Mouse (Mus musculus): ENCODE measurements at regions not wholly inside any gene's neighbourhood (a gene's known extent, or its start where the extent isn't known, plus 50 kb on each side); places are given as distances from the start of the nearest gene placed in this dataset.
A peak's percentile ranks its signal among the peaks of the same experiment; 100 is the strongest.

DNA sequence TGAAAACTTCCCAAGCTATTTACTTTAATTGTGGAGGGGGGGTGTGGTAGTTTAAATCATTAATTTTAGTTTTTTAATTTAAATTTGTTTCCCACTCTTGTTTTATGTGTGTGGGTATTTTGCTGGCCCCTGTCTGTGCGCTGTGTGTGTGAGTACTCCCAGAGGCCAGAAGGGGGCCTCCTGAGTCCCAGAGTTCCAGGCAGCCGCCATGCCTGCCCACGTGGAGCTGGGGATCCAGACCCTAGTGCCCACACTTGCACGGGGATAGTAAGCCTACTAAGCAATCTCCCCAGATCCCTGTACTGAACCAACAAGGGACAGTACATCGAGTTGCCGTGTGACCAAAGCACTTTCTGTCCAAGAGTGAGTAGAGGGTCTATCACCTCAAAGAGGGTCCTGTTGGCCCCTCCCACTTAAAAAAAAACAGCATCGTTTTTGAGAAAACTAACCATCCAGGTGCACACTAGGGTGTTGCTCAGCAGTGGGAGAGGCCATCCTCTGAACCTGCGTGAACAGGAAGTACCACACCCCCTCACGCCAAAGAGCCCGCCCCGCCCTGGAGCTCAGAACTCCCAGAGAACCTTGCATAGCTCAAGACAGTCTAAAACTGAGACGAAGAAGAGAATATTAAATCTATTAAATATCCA, 160.4 kb upstream of the Haao start:
- intact Hi-C loops (cut with DNase I): loop anchor here (10.0 kb wide), 1 partner anchor 103 kb away; no protein-coding TSS in a partner anchor
- DNase-seq (ENCODE audit: extremely low spot score in 1 of 2, low spot score in 2 of 2): no peak

DNA sequence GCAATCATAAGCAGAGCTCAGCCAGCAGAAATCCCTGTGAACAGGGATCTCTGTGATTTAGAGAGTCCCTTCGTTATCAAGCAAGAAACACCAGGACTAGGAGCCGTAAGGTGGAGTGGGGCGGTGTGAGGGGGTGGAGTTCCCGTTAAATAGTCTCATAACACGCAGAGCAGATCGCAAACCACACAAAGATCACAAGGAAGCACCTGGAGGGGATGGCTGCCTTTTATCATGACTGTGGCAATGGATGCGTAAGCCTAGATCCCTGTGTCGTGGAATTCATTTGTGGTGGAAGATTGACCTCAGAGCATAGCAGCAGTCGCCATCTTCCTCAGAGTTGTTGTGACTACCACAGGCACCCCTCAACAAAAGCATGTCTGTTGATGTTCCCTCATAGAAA, 159.0 kb upstream of the Haao start:
- intact Hi-C loops (cut with DNase I): loop anchor here (10.0 kb wide), 1 partner anchor 102 kb away; no protein-coding TSS in a partner anchor
- DNase-seq (ENCODE audit: extremely low spot score in 1 of 2, low spot score in 2 of 2): no peak

DNA sequence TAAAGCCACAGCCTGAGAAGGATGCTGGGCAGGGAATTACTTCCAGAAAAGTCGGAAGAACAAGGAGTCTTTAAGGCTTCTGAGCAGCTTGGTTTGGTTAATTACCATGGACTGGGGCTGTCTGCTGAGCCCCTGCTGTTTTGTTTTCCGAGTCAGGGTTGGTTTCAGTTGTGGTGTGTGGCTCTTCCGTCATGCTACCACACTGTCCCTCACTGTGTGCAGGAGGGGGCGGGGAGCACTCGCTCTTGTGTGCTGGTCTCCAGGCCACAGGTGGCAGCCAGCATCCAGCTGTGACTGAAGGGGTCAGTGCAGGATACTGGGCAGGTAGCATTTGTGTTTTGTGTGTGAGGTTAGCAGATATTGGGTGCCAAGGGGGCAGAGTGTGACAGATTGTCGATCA, 156.5 kb upstream of the Haao start:
- DNase-seq (ENCODE audit: extremely low spot score in 1 of 2, low spot score in 2 of 2): no peak
- intact Hi-C loops (cut with DNase I): loop anchor here (10.0 kb wide), 1 partner anchor 99 kb away; no protein-coding TSS in a partner anchor

DNA sequence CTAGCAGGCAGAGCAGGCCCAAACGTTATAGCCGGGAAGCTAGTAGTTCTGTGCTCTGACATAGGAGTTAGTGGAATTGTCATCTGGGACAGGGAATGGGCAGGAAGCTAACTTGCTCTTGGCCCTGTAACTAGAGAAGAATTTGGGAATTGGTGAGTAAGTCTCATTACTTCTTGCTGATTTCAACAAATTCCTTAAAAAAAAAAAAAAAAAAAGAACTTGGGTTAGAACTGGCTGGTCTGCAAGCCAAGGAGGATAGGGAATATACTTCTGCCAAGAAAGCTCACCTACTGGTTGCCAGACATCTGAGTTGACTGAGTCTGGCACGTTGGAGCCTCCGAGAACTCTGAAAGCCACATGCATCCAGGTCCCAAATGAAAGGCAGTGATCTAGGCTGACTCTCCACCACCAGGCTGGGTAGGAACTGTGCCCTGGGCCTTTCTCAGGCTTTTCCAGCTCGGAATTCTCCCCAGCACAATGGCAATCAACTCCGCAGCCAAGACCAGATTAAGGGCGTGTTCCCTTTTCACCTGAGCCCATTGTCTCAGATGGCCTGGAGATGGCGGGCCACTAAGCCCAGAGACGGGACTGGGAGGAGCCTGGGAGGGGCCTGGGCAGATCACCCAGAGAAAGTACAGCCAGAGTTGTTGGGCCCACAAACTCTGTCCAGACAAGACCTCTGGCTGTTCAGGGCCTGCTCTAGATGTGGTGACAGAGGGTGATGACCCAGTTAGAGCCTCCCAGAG, 155.9 kb upstream of the Haao start:
- no peak for DNase-seq (ENCODE audit: extremely low spot score in 1 of 2, low spot score in 2 of 2)
- intact Hi-C loops (cut with DNase I): loop anchor here (10.0 kb wide), 1 partner anchor 99 kb away; no protein-coding TSS in a partner anchor

DNA sequence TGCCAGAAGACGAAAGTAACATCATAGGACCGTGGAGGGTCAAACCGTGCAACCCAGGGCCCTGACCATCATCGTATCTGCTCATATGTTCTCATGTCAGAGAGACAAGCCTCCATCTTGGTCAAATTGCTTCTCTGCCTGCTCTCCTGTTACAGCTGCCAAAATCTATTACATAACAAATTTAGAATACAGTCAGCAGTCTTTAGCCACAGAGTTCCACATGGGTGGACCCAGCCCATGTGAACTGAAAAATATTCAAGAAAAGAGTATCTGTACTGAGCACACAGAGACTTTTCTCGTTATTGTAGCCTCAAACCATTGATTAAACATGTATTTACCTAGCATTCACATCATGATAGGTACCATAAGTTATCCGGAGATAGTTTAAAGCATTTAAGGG, 155.2 kb upstream of the Haao start:
- DNase-seq (ENCODE audit: extremely low spot score in 1 of 2, low spot score in 2 of 2): no peak
- intact Hi-C loops (cut with DNase I): loop anchor here (10.0 kb wide), 1 partner anchor 98 kb away; no protein-coding TSS in a partner anchor

DNA sequence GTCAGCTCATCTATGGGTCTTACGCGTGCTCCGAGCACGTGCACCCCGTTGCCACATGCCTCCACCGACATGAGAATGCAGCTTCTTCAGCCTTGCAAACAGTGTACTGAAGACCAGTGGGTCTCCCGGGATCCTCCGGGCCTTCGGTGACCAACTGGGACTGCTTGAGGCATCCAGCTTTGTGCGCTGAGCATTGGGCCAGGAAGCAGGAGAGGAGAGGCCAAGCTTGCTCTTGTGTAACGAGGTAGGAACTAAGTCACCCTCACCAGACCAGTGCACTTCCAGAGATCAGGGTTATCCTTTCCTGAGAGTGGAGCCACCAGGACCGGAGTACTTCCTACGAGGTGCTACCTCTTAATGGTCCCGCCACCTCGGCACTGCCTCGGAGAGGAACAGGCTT, 154.6 kb upstream of the Haao start:
- intact Hi-C loops (cut with DNase I): loop anchor here (10.0 kb wide), 1 partner anchor 98 kb away; no protein-coding TSS in a partner anchor
- no peak for DNase-seq (ENCODE audit: extremely low spot score in 1 of 2, low spot score in 2 of 2)

DNA sequence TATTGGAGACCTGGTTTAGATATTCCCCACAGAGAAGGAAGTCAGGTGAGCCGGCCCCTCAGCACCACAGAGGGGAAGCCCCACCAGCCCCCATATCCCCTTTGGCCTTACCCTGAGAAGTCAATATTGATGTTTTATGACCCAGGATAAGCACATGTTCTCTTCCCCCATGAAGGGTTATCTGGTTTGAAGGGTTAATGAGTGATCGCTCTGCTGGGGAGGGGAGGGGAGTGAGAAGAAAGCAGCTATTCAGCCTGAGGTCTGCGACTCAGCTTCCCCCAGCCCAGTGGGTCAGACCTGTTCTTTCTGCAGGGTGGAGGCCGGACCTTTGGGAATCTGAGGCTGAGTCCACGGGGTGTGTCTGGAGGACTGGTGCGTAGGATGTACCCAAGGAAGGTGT, 152.4 kb upstream of the Haao start:
- DNase-seq (ENCODE audit: extremely low spot score in 1 of 2, low spot score in 2 of 2): no peak
- intact Hi-C loops (cut with DNase I): loop anchor here (10.0 kb wide), 1 partner anchor 95 kb away; no protein-coding TSS in a partner anchor

DNA sequence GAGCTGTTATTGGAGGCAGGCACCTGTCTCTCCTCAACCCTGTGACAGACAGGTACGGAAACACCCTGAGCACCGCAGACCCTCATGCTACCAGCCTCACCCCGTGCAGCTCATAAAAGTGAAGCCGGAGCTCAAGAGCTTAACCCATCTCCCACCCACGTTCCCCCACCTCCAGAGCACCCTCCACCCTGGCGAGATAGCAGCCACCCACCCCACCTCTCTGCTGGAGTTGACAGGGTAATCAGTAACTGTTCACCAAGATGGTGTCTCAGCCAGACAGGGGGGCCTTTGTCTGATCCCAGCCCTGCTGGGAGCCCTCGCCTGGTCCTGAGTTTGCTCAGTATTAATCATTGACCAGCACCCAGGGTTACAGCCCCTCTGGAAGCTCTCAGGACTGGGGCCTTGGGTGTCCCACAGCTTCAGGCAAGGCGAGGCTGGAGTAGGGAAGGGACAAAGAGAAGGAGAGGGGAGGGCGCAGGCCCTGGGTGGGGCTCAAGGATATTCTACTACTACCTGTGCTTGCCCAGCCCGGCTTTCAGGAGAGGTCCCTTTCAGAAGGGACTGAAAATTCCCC, 151.3 kb upstream of the Haao start:
- intact Hi-C loops (cut with DNase I): no loop called here
- DNase-seq (ENCODE audit: extremely low spot score in 1 of 2, low spot score in 2 of 2): no peak

DNA sequence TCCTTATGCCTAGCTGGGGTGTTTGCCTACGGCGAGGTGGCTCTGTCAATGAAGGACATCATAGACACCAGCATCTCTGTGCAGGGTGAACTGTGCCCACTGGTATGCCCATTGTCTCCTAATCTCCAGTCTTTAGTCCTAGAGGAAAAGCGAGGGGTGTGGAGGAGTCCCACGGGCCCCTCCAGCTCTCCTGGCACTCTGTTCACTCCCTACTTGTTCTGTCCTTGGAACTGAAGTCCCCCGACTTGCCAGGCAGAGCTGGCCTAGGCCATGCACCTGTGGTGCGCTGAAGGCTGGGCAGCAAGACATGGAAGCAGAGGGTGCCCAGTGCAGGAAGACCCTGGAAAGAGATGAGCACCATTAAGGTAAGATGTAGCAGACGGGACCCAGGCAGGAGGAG, 150.6 kb upstream of the Haao start:
- intact Hi-C loops (cut with DNase I): no loop called here

DNA sequence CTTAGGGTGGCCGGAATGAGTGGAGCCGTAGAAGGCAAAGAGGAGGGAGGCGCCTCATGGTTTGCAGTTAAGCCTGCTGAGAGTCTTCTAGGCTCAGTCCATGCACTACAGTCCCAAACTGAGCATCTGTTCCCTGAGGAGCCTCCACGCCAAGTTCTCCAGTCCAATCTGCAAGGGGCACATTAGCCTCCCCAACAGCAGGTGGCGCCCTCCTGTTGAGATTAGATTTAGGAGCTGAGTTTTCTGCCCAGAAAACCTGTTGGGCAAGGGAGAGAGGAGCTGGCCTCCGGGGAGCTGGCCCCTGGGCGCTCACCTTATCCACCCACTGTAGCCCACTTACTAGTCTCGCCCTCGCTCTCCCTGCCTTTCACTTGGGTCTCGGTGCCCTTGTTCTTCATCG, 150.0 kb upstream of the Haao start:
- intact Hi-C loops (cut with DNase I): no loop called here
- DNase-seq (ENCODE audit: extremely low spot score in 1 of 2, low spot score in 2 of 2): peak; percentile 17 to 77

More for the DNA sequence above, 150.6 kb upstream of the Haao start:
- no peak for DNase-seq (ENCODE audit: extremely low spot score in 1 of 2, low spot score in 2 of 2)

DNA sequence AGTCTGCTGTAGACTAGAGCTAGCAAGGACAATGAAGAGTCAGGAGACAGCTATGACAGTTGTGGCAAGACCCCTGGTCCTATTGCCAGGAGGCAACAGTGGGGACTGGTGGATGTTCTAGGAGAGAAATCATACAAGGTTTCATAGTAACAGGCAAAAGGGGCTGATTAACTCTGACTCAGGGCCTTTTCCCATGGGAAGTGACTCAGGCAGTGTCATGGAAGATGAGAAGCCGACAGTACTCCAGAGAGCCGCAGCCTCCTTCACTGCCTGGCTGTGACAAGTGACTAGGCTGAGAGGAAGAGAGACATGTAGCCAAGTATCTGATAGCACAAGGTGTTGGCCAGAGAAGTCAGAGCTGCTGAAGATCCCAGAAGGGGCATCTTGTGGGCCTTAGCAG, 145.3 kb upstream of the Haao start:
- intact Hi-C loops (cut with DNase I): no loop called here
- no peak for DNase-seq (ENCODE audit: extremely low spot score in 1 of 2, low spot score in 2 of 2)

DNA sequence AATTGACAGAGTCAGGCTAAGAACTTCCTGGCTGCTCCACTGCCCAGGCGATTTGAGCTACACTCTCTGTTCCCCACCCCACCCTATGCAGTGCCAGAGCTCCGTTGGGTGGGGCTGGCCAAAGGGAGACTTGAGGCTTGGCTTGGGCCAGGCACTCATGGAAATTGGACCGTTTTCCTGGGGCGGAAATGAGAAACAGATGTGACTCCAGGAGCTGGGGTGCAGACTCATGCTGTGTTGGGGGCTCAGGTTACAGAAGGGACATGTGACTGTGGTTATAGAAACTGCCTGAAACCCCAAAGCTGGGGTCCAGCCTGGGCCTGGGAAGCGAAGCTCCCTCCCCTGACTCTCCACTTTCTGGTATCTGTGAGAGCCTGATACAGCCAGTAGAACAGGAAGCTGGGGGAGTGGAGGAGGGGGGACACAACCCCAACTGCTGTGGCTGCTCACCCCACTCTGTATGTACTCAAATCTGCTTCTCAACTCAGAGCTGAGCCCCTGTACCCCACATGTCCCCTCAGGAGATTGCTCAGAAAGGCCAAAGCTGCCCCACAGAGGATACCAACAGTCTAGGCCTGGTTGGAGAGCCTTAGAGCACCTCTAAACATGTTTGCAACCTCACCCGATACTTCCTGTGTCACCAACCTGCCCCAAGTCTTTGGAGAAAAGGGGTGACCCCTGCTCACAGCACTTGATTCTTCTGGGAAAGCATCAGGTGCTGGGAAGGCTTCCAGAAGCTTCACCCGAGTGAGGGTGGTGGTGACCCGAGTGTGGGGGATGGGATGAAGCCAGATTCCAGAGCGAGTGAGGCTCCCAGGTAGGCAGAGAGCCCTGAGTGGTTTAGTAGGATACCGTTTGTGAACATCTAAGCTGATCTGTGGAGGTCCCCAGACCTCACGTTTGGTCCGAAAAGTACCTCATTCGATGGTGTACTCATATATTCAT, 142.9 kb upstream of the Haao start:
- intact Hi-C loops (cut with DNase I): no loop called here
- peak in 1 of 2 experiments; percentile 80 for DNase-seq (ENCODE audit: extremely low spot score in 1 of 2, low spot score in 2 of 2)

DNA sequence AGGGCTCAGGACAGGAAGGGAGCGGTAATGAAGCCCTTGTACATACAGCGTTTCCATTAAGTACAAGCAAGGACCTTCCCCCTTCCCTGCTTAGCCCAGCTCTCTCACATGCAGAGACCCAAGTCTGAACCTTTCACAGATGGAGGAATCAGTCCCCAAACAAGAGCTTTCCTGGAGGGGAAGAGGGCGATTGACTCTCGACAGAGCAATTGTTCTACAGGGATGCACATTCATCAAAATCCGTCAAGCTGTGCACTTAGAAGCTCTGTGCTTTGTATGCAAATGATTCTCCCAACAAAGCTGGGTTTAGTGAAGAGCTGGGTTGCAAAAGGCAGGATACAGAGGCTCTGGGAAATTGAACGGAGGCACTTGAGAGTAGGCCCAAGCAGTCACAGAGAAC, 141.1 kb upstream of the Haao start:
- intact Hi-C loops (cut with DNase I): no loop called here

DNA sequence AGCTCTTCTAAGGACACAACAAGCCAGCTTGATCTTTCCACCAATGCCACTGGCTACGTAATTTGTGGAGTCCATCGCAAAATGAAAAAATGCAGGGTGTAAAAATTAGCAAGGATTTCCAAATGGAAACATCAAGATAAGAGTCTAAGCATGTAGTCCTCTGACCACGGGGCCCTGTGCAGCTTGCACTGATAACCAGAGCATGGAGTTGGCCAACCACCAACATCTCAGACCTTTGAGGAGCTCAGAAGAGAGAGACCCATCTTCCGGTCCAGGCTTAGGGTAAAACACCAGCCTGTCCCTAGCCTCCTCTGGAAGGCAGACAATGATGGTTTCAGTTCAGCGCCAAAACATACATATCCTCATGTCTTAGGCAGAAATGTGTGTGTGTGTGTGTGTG, 140.4 kb upstream of the Haao start:
- intact Hi-C loops (cut with DNase I): no loop called here
- DNase-seq (ENCODE audit: extremely low spot score in 1 of 2, low spot score in 2 of 2): no peak

More for the DNA sequence above, 141.1 kb upstream of the Haao start:
- no peak for DNase-seq (ENCODE audit: extremely low spot score in 1 of 2, low spot score in 2 of 2)

DNA sequence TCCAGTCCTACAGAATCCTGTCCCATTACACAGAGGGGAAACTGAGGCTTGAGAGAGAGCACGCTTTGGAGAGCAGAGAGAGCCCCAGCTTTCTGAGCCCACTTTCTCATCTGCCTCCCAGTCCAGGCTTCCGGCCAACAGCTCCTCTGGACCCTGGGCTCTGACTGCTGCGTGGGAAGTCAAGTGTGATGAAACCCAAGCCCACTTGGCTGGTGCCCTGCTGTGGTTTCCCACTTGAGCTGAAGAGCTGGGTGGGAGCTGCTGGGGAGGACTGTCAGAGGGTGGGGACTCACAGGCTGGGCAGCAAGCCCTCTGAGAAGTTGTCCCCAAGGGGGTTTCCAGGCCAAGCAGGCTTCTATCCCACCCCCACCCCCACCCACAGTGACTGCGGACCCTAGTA, 139.9 kb upstream of the Haao start:
- no peak for DNase-seq (ENCODE audit: extremely low spot score in 1 of 2, low spot score in 2 of 2)
- intact Hi-C loops (cut with DNase I): no loop called here

DNA sequence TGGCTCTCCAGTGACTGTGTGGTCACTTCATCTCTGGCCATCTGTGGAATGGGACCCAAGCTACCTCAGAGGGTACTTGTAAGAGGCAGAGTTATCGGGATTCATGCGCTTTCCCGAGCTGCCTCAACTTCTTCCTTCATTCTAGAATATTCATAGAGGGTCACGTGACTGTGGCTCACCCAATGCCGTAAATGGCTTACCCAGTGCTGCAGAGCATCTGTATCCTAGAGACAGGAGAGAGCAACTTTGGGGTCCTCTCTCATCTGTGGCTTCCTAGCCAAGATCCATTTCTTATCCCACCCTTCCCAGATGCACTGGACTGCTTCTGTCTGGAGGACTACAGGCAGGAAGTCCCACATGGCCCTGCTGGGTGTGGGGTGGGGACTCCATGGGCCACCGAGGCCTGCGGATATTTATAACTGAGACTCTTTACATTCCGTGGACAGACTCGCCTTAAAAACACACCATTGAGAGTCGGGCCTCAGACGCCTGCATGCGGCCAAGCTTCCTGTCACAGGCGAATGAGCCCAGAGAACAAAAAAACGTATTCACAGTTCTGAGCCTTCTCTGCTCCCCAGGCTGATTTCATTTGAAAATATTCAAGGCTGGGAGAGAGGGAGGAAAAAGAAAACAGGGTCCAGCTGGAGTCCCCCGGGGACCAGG, 138.3 kb upstream of the Haao start:
- peak in 1 of 2 experiments; percentile 69 for DNase-seq (ENCODE audit: extremely low spot score in 1 of 2, low spot score in 2 of 2)
- intact Hi-C loops (cut with DNase I): no loop called here

DNA sequence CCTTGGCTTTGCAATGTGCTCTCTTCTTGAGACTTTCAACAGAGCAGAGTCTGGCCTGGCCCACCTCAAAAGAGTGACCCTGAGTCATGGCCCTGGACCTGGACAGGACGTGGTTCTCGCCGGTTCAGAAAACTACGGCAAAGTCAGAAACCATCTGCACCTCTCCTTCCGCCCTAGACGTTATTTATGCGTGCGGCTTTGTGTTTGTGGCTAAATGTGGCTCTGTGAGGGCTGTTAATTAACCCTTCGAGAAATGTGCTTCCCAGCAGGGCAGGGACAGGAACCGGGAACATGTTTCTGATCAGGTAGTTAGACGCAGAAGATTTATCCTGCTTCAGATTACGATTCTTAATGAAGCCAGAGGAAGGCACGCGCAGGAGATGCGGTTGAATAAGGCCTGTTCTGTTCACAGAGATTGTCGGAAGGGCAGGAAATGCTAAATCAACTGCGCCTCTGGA, 137.6 kb upstream of the Haao start:
- no peak for DNase-seq (ENCODE audit: extremely low spot score in 1 of 2, low spot score in 2 of 2)
- intact Hi-C loops (cut with DNase I): no loop called here

DNA sequence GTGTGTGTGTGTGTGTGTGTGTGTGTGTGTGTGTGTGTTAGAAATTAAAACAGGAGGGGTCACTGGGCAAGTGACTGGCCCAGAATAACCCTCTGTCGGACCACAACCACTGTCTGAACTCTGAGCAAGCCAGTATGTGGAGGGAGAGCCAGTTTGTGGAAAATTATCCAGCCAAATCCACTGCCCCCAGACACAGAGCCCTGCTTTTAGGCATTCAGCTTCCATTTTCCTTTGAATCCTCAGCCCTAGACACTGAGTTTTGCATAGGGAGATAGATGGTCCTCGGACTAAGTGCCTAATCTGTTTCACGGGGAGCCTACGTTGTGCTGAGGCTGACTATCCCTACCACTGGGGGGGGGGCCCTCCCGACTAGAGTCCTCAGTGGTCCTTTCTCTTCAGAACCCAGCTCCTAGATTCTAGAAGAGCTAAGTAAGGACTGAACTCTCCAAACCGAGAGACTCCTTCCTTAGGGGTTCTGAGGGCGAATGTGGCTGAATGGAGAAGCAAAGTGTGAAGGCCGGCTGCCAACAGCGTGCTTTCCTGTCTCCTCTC, 136.2 kb upstream of the Haao start:
- no peak for DNase-seq (ENCODE audit: extremely low spot score in 1 of 2, low spot score in 2 of 2)
- intact Hi-C loops (cut with DNase I): no loop called here
